Mouse (Mus musculus): Measurements from ENCODE around the gene Mars.

DNA sequence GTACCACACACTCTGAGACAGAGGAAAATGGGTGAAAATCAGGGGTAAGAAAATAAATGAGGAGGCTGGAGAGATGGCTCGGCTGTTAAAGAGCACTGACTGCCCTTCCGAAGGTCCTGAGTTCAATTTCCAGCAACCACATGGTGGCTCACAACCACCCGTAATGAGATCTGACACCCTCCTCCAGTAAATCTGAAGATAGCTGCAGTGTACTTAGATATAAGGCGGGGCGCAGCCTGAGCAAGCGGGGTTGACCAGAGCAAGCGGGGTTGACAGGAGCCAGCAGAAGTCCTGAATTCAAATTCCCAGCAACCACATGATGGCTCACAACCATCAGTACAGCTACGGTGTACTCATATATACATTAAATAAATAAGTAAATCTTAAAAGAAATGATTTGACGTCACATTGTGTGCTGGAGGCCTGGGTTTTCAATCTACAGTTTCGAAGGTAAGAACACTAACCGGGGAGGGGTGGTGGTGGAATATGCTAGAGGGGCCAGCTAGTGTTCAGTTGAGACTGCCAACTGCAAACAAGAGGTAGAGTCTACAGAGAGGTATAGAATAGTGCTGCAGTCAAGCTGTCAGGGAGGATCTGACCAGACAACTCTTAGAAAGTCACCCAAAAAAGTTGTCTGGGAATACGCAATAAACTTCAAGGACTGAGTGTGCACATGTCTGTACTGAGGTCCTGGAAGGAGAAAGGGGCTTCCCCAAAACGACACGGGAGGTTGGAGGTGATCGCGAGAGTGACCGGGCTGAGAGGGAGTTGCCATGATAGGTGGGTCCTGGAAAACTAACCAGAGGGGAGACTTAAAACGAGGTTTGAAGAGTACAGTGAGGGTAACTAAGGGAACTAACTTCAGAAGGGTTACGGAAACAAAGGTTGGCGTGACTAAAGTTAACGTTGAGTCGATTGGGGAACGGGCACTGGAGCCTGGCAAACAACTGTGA is 787 bp downstream of the Mars start:
- TF ChIP-seq POLR2A (IDR thresholded peaks at IDR 0.05; ENCODE audit: control insufficient read depth, low read depth, low read length): no peak
- no peak for TF ChIP-seq CTCF (IDR thresholded peaks at IDR 0.05; ENCODE audit: control insufficient read depth, insufficient read depth, insufficient replicate concordance, low read depth, low read length)

Data from testis, adult 2 months (tissue).